17 mouse cellular contexts compared by ENCODE assay signal in genomic region chr3:6083855-6084254, GRCm38 (mm10).
DNase-seq lines count a peak whose midpoint lies in the region; ATAC-seq lines count a peak whose summit lies in the region.
"Had no signal": no experiment of that assay in that cellular context is flagged by ENCODE, and none has a peak within 500 bp of the region (broad histone marks: within the 10 kb centered on the region; RNA-seq: fewer than 3 reads in every experiment).

No protein-coding gene starts in this region.

- no peak overlapping the region for H3K4me2 ChIP-seq in midbrain, embryonic 11.5 days
- H3K4me2 ChIP-seq in midbrain, embryonic 13.5 days (replicated peaks), result no peak overlapping the region
- H3K4me2 ChIP-seq in midbrain, embryonic 15.5 days, result no peak overlapping the region
- H3K4me2 ChIP-seq: embryonic facial prominence, embryonic 13.5 days; forebrain, embryonic 13.5 days; forebrain, embryonic 15.5 days had no signal

- 65% methylated on average over 1 of the region's 1 CpGs for WGBS in midbrain, embryonic 11.5 days
- 63% methylated on average over 1 of the region's 1 CpGs for WGBS in midbrain, embryonic 10.5 days
- 39% methylated on average over 1 of the region's 1 CpGs for WGBS in midbrain, embryonic 13.5 days
- WGBS in midbrain, embryonic 15.5 days, result 28% methylated on average over 1 of the region's 1 CpGs

- no peaks in the 10 kb centered on the region for H3K4me1 ChIP-seq in midbrain, embryonic 11.5 days (ENCODE audit: control insufficient read depth, insufficient read depth, low read length)
- no peaks in the 10 kb centered on the region for H3K4me1 ChIP-seq in midbrain, embryonic 10.5 days
- H3K4me1 ChIP-seq in midbrain, embryonic 13.5 days (replicated peaks), result no peaks in the 10 kb centered on the region
- no peaks in the 10 kb centered on the region for H3K4me1 ChIP-seq in midbrain, embryonic 15.5 days
- H3K4me1 ChIP-seq: embryonic facial prominence, embryonic 13.5 days; forebrain, embryonic 13.5 days; forebrain, embryonic 15.5 days had no signal

- no peak overlapping the region for H3K9ac ChIP-seq in midbrain, embryonic 11.5 days (ENCODE audit: low read length)
- no peak overlapping the region for H3K9ac ChIP-seq in midbrain, embryonic 13.5 days (replicated peaks)
- no peak overlapping the region for H3K9ac ChIP-seq in midbrain, embryonic 15.5 days
- H3K9ac ChIP-seq: embryonic facial prominence, embryonic 13.5 days; forebrain, embryonic 13.5 days; forebrain, embryonic 15.5 days; forebrain, postnatal 0 days had no signal

- no peaks in the 10 kb centered on the region for H3K27me3 ChIP-seq in midbrain, embryonic 11.5 days (ENCODE audit: control insufficient read depth, insufficient read depth, low read length)
- H3K27me3 ChIP-seq in midbrain, embryonic 10.5 days (ENCODE audit: low read depth, poor library complexity, severe bottlenecking), result no peaks in the 10 kb centered on the region
- H3K27me3 ChIP-seq in midbrain, embryonic 13.5 days, result no peaks in the 10 kb centered on the region
- no peaks in the 10 kb centered on the region for H3K27me3 ChIP-seq in midbrain, embryonic 15.5 days (replicated peaks)
- H3K27me3 ChIP-seq: embryonic facial prominence, embryonic 13.5 days; forebrain, embryonic 13.5 days; forebrain, embryonic 15.5 days had no signal

- DNase-seq in midbrain, embryonic 11.5 days (ENCODE audit: low spot score, missing footprints), result no peak
- no peak for DNase-seq in midbrain, embryonic 10.5 days (ENCODE audit: low spot score)
- no peak for DNase-seq in right cerebral cortex, postnatal 14 days
- DNase-seq: adrenal gland, adult 2 months; adrenal gland, postnatal 10 days; adrenal gland, postnatal 25 days; cerebellum, adult 11-12 months; cerebellum, adult 2 months; cerebellum, adult 9-10 months; cerebellum, postnatal 10 days; cerebellum, postnatal 25 days; forebrain, postnatal 0 days had no signal

- H3K27ac ChIP-seq in midbrain, embryonic 11.5 days (ENCODE audit: low read depth, low read length), result no peak overlapping the region
- H3K27ac ChIP-seq in midbrain, embryonic 10.5 days (replicated peaks), result no peak overlapping the region
- H3K27ac ChIP-seq in midbrain, embryonic 13.5 days, result no peak overlapping the region
- H3K27ac ChIP-seq in midbrain, embryonic 15.5 days, result no peak overlapping the region
- H3K27ac ChIP-seq: embryonic facial prominence, embryonic 13.5 days; forebrain, embryonic 13.5 days; forebrain, embryonic 15.5 days had no signal

- H3K4me3 ChIP-seq in midbrain, embryonic 11.5 days (ENCODE audit: low read depth, low read length), result no peak overlapping the region
- no peak overlapping the region for H3K4me3 ChIP-seq in midbrain, embryonic 10.5 days
- no peak overlapping the region for H3K4me3 ChIP-seq in midbrain, embryonic 13.5 days (replicated peaks)
- H3K4me3 ChIP-seq in midbrain, embryonic 15.5 days, result no peak overlapping the region
- H3K4me3 ChIP-seq: embryonic facial prominence, embryonic 13.5 days; forebrain, embryonic 13.5 days; forebrain, embryonic 15.5 days had no signal

- peak; percentile 48; the same call in 1 of the 2 replicates for ATAC-seq in midbrain, embryonic 11.5 days (ENCODE audit: low FRiP score)
- ATAC-seq in midbrain, embryonic 13.5 days, result 0 out of 2 replicates have a peak, but pooled peaks have one; percentile 24
- ATAC-seq in midbrain, embryonic 15.5 days (replicated peaks), result no peak
- ATAC-seq: forebrain, embryonic 13.5 days; forebrain, embryonic 15.5 days; forebrain, postnatal 0 days had no signal

- H3K9me3 ChIP-seq in midbrain, embryonic 11.5 days (ENCODE audit: control insufficient read depth, low read length), result no peaks in the 10 kb centered on the region
- H3K9me3 ChIP-seq in midbrain, embryonic 10.5 days (replicated peaks), result no peaks in the 10 kb centered on the region
- no peaks in the 10 kb centered on the region for H3K9me3 ChIP-seq in midbrain, embryonic 13.5 days
- H3K9me3 ChIP-seq in midbrain, embryonic 15.5 days, result no peaks in the 10 kb centered on the region
- H3K9me3 ChIP-seq: embryonic facial prominence, embryonic 13.5 days; forebrain, embryonic 13.5 days; forebrain, embryonic 15.5 days had no signal

- no peaks in the 10 kb centered on the region for H3K36me3 ChIP-seq in midbrain, embryonic 11.5 days (ENCODE audit: control insufficient read depth, insufficient read depth, low read length)
- H3K36me3 ChIP-seq in midbrain, embryonic 10.5 days, result no peaks in the 10 kb centered on the region
- no peaks in the 10 kb centered on the region for H3K36me3 ChIP-seq in midbrain, embryonic 13.5 days
- no peaks in the 10 kb centered on the region for H3K36me3 ChIP-seq in midbrain, embryonic 15.5 days (replicated peaks)
- H3K36me3 ChIP-seq: embryonic facial prominence, embryonic 13.5 days; forebrain, embryonic 15.5 days had no signal
